Mouse (Mus musculus): ENCODE measurements around the gene Auh. TPM values are rescaled to one million over a fixed set of nuclear protein-coding genes. Genes with fewer than 3 reads are reported as not detected.

Auh gene
- 10 to 100 TPM; 32.7 to 47.4 TPM for polyA plus RNA-seq (2017; shearing (Covaris generic))

DNA sequence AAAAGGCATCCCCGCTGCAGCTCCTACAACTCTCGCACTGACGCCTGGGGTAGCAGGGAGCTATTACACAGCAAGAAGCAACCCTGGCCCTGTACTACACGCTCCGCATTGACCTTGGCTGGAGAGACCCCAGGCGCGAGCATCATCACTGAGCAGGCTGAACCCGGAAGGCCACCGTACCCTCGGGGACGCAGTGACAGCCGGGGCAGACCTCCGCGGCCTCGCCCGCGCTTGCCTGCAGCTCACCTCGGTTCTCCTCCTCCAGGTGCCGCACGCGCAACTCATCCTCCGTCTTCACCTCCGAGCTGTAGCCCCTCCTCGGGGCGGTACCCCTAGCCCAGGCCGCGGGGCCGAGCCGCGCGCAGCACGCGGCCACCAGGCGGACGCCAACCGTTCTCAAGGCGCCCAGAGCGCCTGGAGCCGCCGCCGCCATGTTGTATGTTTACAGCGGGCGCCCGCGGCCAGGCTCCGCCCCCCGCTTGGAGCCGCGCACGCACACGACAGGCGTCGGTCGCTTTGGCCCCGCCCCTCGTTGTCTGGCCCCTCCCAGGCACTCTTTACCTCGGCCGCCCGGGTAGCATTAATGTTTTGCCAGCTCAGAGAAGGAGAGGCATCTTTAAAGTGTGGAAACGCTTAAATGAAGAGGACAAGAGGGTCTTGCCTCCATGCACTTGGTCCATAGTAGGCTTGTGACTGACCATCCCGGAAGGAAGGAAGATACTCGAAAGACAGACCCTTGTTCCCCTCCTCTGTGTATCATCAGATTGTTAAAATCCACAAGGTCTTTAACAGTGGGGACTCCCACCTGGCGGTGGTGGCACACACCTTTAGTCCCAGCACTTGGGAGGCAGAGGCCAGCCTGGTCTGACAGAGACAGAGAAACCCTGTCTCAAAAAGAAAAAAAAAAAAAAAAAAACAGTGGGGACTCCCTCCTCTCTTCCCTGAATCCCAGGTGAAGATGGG is at the start of gene Auh:
Auh (minus strand) TSS at position 473 of the 963 bp plus-strand sequence.
- peak; percentile 95 for ATAC-seq

DNA sequence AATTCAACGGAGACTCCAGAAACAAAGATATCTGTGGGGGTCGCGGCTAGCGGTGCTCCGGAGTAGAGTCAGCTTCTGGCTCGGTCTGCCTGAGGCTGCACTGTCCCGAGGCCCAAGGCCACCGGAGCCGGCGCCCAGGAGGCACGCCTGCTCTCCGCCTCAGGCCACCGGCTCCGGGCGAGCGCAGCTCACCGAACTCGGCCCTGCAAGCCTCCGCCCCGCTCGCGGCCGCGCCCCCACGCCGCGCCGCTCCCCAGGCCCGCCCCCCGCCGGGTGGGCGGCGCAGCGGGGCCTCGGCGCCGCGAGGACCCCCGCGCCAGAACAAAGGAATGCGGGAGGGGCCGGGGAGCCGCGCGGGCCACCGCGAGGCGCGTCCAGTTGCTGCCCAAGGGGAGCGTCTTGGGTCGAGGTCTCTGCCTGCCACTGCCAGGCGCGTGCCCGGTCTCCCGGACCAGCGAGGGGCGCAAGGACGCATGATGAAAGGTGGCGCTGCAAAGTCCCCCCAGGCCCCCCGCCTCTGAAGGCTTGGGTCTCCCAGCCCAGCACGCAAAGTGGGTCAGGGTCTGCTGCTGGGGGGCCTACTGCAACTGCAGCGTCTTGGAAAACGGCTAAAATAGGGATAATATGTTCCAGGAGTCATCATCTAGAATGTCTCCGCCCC is 49.0 kb upstream of the Auh start:
- no peak for ATAC-seq

GRCm38 (mm10) chr13:52977757-52978156 is 48.3 kb upstream of the Auh start:
- ATAC-seq: no peak

- ATAC-seq: no peak
Observed at GRCm38 (mm10) chr13:52977221-52977609, 47.7 kb upstream of the Auh start.

- ATAC-seq: peak; percentile 27
Observed at GRCm38 (mm10) chr13:52976510-52977220, 47.2 kb upstream of the Auh start.

DNA sequence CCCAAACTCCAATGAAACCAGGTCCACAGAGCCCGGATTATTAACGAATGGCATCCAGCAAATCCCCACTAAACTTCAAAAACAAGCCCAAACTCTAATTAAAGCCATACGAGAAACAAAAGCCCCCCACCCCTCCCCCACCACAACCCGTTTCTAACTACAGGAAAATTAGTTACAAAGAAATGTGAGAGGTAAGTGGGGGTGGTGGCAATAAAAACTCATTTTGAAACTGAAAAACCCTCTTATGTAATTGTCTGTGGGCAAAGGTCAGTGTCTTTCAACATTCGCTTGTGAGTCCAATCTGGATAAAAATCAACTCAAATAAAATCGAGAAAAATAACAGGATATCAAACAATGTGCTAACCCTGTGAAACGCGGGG is 46.6 kb upstream of the Auh start:
- ATAC-seq: no peak

GRCm38 (mm10) chr13:52974676-52975075 is 45.2 kb upstream of the Auh start:
- ATAC-seq: no peak

DNA sequence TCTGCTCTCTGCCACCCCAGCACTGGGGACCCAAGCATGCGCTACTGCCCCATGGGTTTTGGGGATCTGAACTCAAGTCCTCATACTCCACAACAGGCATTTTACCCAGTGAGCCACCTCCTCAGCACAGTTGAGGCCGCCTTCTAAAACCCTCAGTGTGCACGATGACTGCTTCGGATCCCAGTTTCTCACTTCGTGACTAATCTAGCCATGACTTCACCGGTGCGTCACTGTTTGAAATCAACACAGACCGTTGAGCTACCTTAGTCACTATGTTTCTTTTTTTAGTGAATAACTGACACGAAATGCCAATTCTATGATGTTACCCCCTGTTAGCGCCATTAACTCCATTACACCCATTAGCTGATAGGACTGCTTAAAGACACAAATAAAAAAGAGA is 43.9 kb upstream of the Auh start:
- no peak for ATAC-seq

DNA sequence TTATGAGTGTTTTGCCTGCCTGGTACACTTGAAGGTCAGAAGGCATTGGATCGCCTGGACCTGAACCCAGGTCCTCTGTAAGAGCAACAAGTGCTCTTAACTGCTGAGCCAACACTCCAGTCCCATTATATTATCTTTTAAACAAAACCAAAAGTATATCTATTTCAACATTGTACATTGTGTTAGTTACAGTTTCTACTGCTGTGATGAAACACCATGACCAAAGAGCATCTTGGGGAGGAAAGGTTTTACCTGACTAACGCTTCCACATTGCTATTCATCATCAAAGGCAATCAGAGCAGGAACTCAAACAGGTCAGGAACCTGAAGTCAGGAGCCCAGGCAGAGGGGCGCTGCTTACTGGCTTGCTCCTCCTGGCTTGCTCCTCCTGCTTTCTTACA is 43.1 kb upstream of the Auh start:
- no peak for ATAC-seq

DNA sequence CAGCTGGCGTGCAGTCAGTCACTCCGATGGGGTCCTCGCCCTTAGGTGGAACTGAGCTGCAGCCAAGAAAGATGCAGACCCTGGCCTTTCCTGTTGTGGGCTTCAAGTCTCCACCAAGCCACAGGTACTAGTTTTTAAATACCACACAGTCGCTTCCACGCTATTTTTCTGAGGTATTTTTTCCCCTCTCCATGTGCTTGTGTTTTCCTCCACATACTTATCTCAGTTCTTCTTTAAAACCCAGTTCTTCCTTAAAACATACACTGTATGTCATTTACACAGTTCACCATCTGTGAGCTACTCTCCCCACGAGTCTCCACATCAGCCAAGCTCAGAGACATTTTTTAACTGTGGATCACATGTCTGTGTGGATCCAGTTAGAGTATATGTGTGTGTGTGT is 41.4 kb upstream of the Auh start:
- no peak for ATAC-seq

- no peak for ATAC-seq
Observed at GRCm38 (mm10) chr13:52962922-52963321, 33.4 kb upstream of the Auh start.

- ATAC-seq: no peak
Observed at GRCm38 (mm10) chr13:52962361-52962760, 32.9 kb upstream of the Auh start.

DNA sequence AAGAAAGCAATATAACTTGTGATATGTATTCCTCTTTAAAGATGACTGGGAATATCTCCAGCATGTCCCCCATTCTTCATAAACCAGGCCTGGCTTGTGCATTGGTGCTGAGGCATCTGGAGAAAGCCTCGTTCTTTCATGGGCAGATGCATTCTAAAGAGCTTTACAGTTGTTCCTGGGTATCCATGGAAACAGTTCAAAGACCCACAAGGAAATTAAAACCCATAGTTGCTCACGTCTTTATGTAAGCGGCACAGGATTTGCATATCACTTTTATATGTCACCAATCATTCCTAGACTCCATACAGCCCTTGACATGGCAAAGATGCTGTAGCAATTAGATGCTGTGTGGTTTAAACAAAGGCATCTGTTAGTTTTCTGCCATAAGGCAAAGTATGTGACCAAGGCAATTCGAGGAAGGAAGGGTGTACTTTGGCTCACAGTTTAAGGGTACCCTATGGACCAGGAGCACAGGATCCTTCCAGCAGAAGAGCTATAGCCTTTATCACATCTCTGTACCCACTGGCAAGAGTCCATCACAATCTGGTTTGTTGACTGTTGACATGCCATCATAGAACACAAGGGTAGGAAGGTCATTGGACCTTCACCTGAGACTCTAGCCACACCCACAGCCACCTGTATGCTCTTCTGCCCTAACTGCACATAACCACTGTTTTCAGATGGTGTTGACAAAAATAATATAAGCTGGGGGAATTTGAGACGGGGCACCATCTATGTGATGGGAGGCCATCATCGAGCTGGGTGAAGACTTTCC is 24.5 kb upstream of the Auh start:
- no peak for ATAC-seq

- ATAC-seq: no peak
Observed at GRCm38 (mm10) chr13:52949211-52949610, 19.7 kb upstream of the Auh start.

DNA sequence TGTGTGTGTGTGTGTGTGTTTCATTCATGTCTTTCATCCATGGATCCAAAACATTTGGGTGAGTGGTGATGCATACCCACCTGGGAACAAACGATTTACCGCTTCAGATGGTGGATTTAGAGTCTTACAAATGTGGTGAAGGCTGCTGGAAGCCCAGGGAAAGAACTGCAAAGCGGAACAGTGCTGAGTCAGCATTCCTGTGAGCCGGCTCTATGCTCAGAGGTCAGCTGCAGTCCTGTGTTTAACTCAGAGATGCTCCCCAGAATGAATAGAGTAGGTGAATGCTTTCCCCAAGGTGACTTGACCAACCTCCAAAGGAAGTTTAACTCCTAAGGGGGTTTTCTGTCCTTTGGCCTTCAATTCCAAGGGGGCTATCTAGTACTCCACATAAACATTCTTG is 18.1 kb upstream of the Auh start:
- ATAC-seq: no peak

DNA sequence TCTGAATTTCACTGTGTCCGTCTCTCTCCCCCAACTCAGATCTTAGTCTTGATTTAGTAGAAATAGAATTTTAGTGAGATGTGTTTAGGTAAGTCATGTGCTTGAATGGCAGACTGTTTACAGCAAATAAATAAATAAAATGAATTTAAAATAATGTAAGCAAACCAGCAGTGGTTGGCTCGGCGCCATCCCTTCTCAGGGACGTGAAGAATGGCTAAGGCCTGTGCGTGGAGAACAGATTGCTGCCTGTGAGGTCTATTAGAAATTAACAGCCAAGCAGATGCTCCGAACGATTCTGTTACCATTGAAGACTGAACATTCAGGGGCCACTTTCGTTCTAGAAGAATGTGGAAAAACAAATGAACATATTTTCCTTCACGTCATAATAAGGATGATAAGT is 16.3 kb upstream of the Auh start:
- no peak for ATAC-seq

DNA sequence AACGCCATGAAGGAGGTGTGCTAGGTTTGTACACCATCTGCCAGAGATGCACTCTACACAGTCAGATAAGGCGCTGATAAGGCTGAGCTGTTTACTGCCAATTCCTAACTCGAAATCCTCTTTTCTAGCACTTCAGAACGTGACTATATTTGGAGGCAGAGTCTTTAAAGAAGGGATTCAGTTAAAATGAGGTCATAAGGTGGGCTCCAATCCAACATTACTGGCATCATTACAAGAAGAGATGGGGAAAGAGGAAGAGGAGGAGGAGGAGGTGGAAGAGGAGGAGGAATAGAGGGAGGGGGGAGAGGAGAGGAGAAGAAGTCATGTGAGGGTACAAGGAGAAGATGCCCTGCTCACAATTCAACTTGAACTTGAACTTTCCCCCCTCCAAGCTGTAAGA is 14.6 kb upstream of the Auh start:
- no peak for ATAC-seq

DNA sequence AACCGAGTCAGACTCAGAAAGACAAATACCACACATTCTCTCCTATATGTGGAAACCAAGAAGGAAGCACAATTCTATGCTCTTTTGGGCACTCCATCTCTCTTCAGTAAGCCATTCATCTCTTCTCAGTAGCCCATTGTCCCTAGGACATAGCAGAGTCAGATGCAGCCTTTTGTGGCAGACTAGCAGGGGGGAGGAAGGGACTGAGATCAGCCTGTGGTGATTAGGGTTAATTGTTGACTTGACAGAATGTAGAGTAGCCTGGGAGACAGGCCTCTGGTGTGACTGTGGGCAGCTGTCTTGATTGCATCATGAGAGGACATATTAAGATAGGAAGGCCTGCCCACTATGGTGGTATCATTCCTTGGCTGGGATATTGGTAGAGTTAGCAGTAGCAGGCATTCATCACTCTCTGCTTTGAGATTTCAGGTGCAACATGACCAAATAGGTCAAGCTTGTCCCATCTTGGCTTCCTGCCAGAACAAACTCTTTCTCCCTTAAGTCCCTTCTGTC is 13.5 kb upstream of the Auh start:
- no peak for ATAC-seq

DNA sequence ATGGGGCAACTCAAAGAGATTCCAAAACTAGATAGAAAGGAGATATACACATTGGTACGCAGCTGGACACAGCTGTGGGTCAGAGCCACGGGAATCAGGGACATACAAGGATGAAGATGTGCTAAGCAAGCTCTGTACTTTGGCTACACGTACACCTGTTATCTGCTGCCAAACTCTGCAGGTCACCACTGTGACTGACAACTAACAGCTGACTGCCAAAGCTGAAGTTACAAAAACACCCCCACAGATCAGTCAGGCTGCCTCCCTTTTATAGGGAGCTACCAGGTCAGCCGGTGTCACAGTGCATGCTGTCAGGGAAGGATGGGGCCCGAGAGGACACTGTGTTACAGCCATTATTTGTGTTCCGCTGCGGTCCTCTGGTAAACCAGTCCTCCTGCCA is 11.5 kb upstream of the Auh start:
- ATAC-seq: no peak

DNA sequence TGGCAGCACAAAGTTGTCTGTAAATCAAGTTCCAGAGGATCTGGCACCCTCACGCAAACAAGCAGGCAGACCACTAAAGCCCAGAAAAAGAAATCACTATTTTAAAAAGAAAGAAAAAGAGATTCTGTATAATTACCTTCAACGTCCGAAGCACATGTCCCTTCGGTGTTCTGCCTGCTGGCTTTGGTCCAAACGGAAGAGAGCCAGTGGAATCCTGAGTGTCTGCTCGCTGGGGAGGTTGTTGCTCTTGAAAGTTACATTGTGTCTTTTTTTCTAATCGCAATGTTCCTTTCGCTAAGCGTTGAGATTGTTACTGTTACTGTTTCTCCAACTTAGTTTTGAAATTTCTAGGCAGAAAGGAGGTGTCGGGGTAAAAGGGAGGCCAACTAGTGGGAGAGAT is 1.1 kb upstream of the Auh start:
- ATAC-seq: no peak

GRCm38 (mm10) chr13:52928392-52928791 is 1.1 kb downstream of the Auh start:
- ATAC-seq: no peak

GRCm38 (mm10) chr13:52924457-52924856 is 5.0 kb downstream of the Auh start:
- no peak for ATAC-seq
